Mouse (Mus musculus): Measurements from ENCODE around the gene Fars2. TPM values are rescaled to one million over a fixed set of nuclear protein-coding genes. Genes with fewer than 3 reads are reported as not detected.

Gene Fars2
- polyA plus RNA-seq, 1 experiment: 63.0 TPM

GRCm38 (mm10) chr13:36733989-36734690 is 616.9 kb downstream of the Fars2 start:
- DNase-seq (ENCODE audit: low read depth, low spot score): no peak
- 3% methylated on average over 26 of the region's 26 CpGs for WGBS

GRCm38 (mm10) chr13:36734731-36735571 is 617.7 kb downstream of the Fars2 start, which contains the start of gene Nrn1:
Nrn1 (minus strand) TSS chr13:36735131.
- DNase-seq (ENCODE audit: low read depth, low spot score): no peak
- WGBS: 4% methylated on average over 49 of the region's 50 CpGs

- DNase-seq (ENCODE audit: low read depth, low spot score): no peak
- WGBS: 2% methylated on average over 38 of the region's 39 CpGs
Measured at GRCm38 (mm10) chr13:36735901-36736618, 618.8 kb downstream of the Fars2 start.

GRCm38 (mm10) chr13:36736619-36736996 is 619.4 kb downstream of the Fars2 start:
- no peak for DNase-seq (ENCODE audit: low read depth, low spot score)
- 30% methylated on average over 9 of the region's 9 CpGs for WGBS

GRCm38 (mm10) chr13:36750056-36750455 is 632.8 kb downstream of the Fars2 start:
- DNase-seq (ENCODE audit: low read depth, low spot score): no peak
- WGBS: 55% methylated on average over 2 of the region's 2 CpGs

GRCm38 (mm10) chr13:36751861-36752260 is 634.6 kb downstream of the Fars2 start:
- WGBS: 89% methylated on average over 3 of the region's 3 CpGs
- no peak for DNase-seq (ENCODE audit: low read depth, low spot score)

GRCm38 (mm10) chr13:36766801-36767200 is 649.6 kb downstream of the Fars2 start:
- no peak for DNase-seq (ENCODE audit: low read depth, low spot score)
- WGBS: 69% methylated on average over 2 of the region's 2 CpGs

Other genes starting within 250 kb of the Fars2 start
- 4.3 and 4.5 TPM in 2 replicates for gene Rpp40, start 211.1 kb upstream of the Fars2 start, polyA plus RNA-seq (2012; rRNA removed)
- gene Ppp1r3g, start 158.6 kb upstream of the Fars2 start, polyA plus RNA-seq (2012; rRNA removed): not detected in 2 replicates
- 3.6 and 4.2 TPM in 2 replicates for gene Lyrm4, start 114 bp downstream of the Fars2 start, polyA plus RNA-seq (2012; rRNA removed)